Mouse (Mus musculus): ENCODE results near the gene Zfyve19. TPM values are rescaled to one million over a fixed set of nuclear protein-coding genes. Genes with fewer than 3 reads are reported as not detected.

Gene Zfyve19
- polyA plus RNA-seq, 1 experiment: 23.7 TPM

DNA sequence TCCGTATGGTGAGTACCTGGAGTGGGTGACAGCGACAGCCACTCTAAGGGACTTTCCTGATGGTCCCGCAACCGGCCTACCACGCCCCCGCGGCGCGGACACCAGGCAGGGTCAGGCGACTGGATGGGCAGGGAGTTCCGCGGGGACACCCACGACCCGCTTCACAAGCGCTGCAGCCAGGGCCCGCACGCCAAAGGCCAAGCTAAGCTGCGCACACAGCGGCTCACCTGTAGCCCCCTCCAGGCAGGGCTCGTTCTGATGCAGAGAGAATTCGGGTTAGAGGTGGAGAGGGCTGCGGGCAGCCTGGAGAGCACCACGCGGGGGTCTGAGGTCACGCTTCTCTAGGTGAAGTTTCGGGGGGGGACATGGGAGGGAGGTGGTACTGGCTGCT, 40.6 kb upstream of the Zfyve19 start:
- H3K27ac ChIP-seq (ENCODE audit: insufficient read depth, low read length): no peak overlapping the region
- WGBS: 12% methylated on average over 26 of the region's 26 CpGs
- H3K4me3 ChIP-seq (ENCODE audit: extremely low read depth, insufficient read depth, insufficient read length): peak overlapping the region; percentile 57; the same call in 1 of the 2 replicates

DNA sequence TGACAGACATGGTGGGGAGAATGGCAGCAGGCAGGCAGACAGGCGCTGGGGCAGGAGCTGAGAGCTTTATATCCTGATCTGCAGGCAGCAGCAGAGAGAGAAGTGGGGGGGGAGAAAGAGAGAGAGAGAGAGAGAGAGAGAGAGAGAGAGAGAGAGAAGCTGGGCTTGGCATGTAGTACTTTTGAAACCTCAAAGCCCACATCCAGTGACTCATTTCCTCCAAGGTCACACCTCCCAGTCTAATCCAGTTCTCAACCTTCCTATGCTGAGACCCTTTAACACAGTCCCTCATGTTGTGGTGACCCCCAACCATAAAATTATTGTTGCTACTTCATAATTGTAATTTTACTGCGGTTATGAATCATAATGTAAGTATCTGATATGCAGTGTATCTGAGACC, 38.1 kb upstream of the Zfyve19 start:
- no peak for DNase-seq (ENCODE audit: low read depth in 1 of 2, low spot score in 2 of 2)
- no peak for TF ChIP-seq POLR2A (IDR thresholded peaks at IDR 0.05; ENCODE audit: low read depth, low read length)
- no peak for TF ChIP-seq CTCF (IDR thresholded peaks at IDR 0.05; ENCODE audit: extremely low read depth, insufficient read depth, insufficient read length, insufficient replicate concordance)
- H3K36me3 ChIP-seq (ENCODE audit: control insufficient read depth, insufficient read depth, low read length): no peaks in the 10 kb centered on the region
- peaks cover 5% of the 10 kb centered on the region for H3K27me3 ChIP-seq (ENCODE audit: control insufficient read depth, insufficient read depth, low read length)
- H3K4me3 ChIP-seq (ENCODE audit: extremely low read depth, insufficient read depth, insufficient read length): no peak overlapping the region
- no peak overlapping the region for H3K27ac ChIP-seq (ENCODE audit: insufficient read depth, low read length)
- H3K4me1 ChIP-seq (ENCODE audit: control insufficient read depth, insufficient read depth, insufficient read length): peaks cover 14% of the 10 kb centered on the region
- 84% methylated on average over 2 of the region's 2 CpGs for WGBS

More for the DNA sequence above, 40.6 kb upstream of the Zfyve19 start:
- no peaks in the 10 kb centered on the region for H3K36me3 ChIP-seq (ENCODE audit: control insufficient read depth, insufficient read depth, low read length)
- TF ChIP-seq POLR2A (IDR thresholded peaks at IDR 0.05; ENCODE audit: low read depth, low read length) (no peak), CTCF (IDR thresholded peaks at IDR 0.05; ENCODE audit: extremely low read depth, insufficient read depth, insufficient read length, insufficient replicate concordance) (no peak)
- H3K4me1 ChIP-seq (ENCODE audit: control insufficient read depth, insufficient read depth, insufficient read length): peaks cover 11% of the 10 kb centered on the region
- DNase-seq (ENCODE audit: low read depth in 1 of 2, low spot score in 2 of 2): no peak
- peaks cover 5% of the 10 kb centered on the region for H3K27me3 ChIP-seq (ENCODE audit: control insufficient read depth, insufficient read depth, low read length)

DNA sequence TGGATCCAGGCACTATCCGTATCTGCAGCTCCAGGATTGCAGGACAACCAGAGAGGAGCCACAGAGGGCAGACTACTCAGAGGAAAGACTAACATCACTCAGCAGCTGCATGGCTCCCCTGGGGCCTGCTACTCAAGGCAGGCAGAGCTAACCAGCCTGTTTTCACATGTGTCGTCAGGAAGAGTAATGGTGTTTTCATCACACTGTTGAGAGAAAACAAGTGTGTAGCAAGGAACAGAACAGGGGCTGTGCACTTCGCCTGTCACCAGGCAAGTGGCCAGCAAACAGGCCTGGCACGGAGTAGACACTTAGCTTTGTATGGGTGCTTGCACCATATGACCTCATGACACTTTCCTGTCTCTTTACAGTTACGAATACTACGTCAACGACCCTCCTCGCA, 36.8 kb upstream of the Zfyve19 start:
- Histone ChIP-seq H3K36me3 (ENCODE audit: control insufficient read depth, insufficient read depth, low read length) (no peaks in the 10 kb centered on the region), H3K27me3 (ENCODE audit: control insufficient read depth, insufficient read depth, low read length) (peaks cover 3% of the 10 kb centered on the region), H3K4me3 (ENCODE audit: extremely low read depth, insufficient read depth, insufficient read length) (no peak overlapping the region), H3K4me1 (ENCODE audit: control insufficient read depth, insufficient read depth, insufficient read length) (peaks cover 14% of the 10 kb centered on the region), H3K27ac (ENCODE audit: insufficient read depth, low read length) (no peak overlapping the region)
- 83% methylated on average over 8 of the region's 8 CpGs for WGBS
- no peak for DNase-seq (ENCODE audit: low read depth in 1 of 2, low spot score in 2 of 2)
- no peak for TF ChIP-seq CTCF (IDR thresholded peaks at IDR 0.05; ENCODE audit: extremely low read depth, insufficient read depth, insufficient read length, insufficient replicate concordance)
- TF ChIP-seq POLR2A (IDR thresholded peaks at IDR 0.05; ENCODE audit: low read depth, low read length): no peak

DNA sequence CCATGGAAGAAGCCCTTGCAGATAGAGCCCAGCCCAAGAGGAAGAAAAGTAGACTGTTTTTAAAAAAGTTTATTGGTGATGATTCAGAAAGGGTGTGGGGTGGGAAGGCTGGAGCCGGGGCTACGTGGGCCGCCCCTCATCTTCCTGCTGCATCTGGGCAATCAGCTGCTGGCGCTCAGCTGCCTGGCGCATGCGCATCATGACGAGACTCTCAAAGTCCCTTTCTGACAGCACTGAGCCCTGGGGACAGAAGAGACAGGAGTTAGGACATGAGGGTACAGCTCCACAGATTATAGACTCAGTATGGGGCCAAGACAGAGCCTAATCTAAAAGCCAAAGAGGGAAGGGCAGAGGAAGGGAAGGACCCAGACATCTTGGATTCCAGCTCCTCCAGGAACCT, 36.0 kb upstream of the Zfyve19 start:
- WGBS: 92% methylated on average over 7 of the region's 7 CpGs
- Histone ChIP-seq H3K4me3 (ENCODE audit: extremely low read depth, insufficient read depth, insufficient read length) (no peak overlapping the region), H3K4me1 (ENCODE audit: control insufficient read depth, insufficient read depth, insufficient read length) (peaks cover 7% of the 10 kb centered on the region), H3K36me3 (ENCODE audit: control insufficient read depth, insufficient read depth, low read length) (no peaks in the 10 kb centered on the region), H3K27ac (ENCODE audit: insufficient read depth, low read length) (no peak overlapping the region), H3K27me3 (ENCODE audit: control insufficient read depth, insufficient read depth, low read length) (peaks cover 3% of the 10 kb centered on the region; the same call in 1 of the 2 replicates)
- DNase-seq (ENCODE audit: low read depth in 1 of 2, low spot score in 2 of 2): no peak
- TF ChIP-seq POLR2A (IDR thresholded peaks at IDR 0.05; ENCODE audit: low read depth, low read length): no peak
- no peak for TF ChIP-seq CTCF (IDR thresholded peaks at IDR 0.05; ENCODE audit: extremely low read depth, insufficient read depth, insufficient read length, insufficient replicate concordance)

DNA sequence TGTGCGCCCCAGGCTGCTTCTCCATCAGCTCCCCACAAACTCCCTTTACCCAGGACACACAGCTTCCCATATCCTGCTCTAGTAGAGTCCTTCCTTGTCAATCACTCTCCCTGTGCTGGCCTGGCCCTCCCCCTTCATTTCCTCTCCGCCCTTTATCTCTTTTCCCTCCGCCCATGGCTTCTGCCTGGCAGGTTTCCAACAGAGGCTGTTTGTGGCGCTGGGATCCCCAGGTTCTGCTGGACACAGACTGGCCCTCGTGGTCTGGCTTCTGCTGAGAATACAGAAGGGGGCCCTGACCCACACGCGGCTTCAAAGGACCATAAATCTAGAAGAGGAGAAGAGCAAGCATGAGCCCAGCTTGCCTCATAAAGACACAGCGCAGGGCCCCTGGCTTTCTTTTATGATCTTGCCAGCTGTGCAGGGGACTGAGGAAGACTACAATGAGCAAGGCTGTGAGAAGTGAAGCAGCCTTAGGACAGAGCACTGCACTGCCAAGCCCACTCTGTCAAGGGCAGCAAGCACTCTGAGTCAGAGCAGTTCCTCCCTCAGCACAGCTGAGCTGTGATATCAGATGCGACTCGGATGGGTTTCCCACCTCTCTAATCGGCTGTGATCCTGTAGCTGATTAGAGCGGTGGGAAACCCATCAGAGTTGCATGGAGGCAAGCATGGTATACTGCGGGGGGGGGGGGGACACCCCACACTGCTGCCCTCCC, 35.4 kb upstream of the Zfyve19 start:
- Histone ChIP-seq H3K4me1 (ENCODE audit: control insufficient read depth, insufficient read depth, insufficient read length) (peaks cover 3% of the 10 kb centered on the region; the same call in 1 of the 2 replicates), H3K27ac (ENCODE audit: insufficient read depth, low read length) (no peak overlapping the region)

DNA sequence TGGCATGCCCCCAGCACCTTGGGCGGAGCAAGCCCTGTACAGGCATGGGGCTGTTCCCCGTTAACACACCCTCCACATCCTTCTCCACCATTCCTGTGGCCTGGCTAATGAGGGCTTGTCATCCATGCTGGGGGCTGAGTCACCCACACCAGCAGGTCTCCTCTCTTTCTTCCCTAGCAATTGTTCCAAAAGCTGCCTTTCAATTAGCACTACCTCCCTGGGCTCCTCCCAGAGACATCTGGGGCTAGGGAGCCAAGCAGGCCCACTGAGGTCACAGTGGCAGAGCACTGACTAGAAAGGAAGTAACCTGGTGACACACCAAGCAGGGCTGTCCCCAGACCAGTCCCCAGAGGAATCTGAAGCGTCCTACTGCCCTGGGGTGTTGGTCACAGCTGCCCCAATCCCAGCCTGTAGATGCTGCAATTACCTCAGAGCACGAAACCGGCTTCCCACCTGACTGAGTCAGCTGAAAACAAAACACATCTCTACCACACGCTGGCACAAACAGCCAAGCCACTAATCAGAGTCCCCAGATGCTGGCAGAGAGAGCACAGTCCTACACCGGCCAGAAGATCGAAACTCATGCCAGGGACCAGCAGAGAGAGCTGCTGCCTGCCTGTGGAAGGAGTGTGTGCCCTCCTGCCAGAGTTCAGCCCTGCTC, 34.3 kb upstream of the Zfyve19 start, which contains the start of gene Gm14137:
Gene Gm14137 (plus strand): TSS at position 519 of the 661 bp plus-strand sequence.
- Histone ChIP-seq H3K27me3 (ENCODE audit: control insufficient read depth, insufficient read depth, low read length) (no peaks in the 10 kb centered on the region), H3K36me3 (ENCODE audit: control insufficient read depth, insufficient read depth, low read length) (peaks cover under 1% of the 10 kb centered on the region; the same call in 1 of the 2 replicates), H3K4me3 (ENCODE audit: extremely low read depth, insufficient read depth, insufficient read length) (no peak within 1 kb of the TSS), H3K27ac (ENCODE audit: insufficient read depth, low read length) (no peak within 1 kb of the TSS), H3K4me1 (ENCODE audit: control insufficient read depth, insufficient read depth, insufficient read length) (peaks cover 3% of the 10 kb centered on the region; the same call in 1 of the 2 replicates)
- no peak for TF ChIP-seq CTCF (IDR thresholded peaks at IDR 0.05; ENCODE audit: extremely low read depth, insufficient read depth, insufficient read length, insufficient replicate concordance)
- no peak for TF ChIP-seq POLR2A (IDR thresholded peaks at IDR 0.05; ENCODE audit: low read depth, low read length)
- DNase-seq (ENCODE audit: low read depth in 1 of 2, low spot score in 2 of 2): peak; percentile 15 to 17
- WGBS: 56% methylated on average over 8 of the region's 8 CpGs

More for the DNA sequence above, 35.4 kb upstream of the Zfyve19 start:
- no peaks in the 10 kb centered on the region for H3K27me3 ChIP-seq (ENCODE audit: control insufficient read depth, insufficient read depth, low read length)
- TF ChIP-seq POLR2A (IDR thresholded peaks at IDR 0.05; ENCODE audit: low read depth, low read length) (no peak), CTCF (IDR thresholded peaks at IDR 0.05; ENCODE audit: extremely low read depth, insufficient read depth, insufficient read length, insufficient replicate concordance) (no peak)
- no peaks in the 10 kb centered on the region for H3K36me3 ChIP-seq (ENCODE audit: control insufficient read depth, insufficient read depth, low read length)
- DNase-seq (ENCODE audit: low read depth in 1 of 2, low spot score in 2 of 2): no peak
- no peak overlapping the region for H3K4me3 ChIP-seq (ENCODE audit: extremely low read depth, insufficient read depth, insufficient read length)
- 56% methylated on average over 13 of the region's 13 CpGs for WGBS

Measured in spleen, adult 2 months (tissue).